Mouse (Mus musculus) liver, embryonic 15.5 days (tissue): ENCODE results near the gene Calhm6. TPM values are rescaled to one million over a fixed set of nuclear protein-coding genes. Genes with fewer than 3 reads are reported as not detected.

Source experiments
- ATAC-seq: fragments of 200-750 bp; cut with Nextera tagmentation; 2 replicates; pipeline ENCODE4 v1.8.0; 2017; ENCODE audit warnings: moderate number of reproducible peaks, mild to moderate bottlenecking, moderate library complexity; ENCODE audit not compliant: insufficient read depth
- H3K27ac ChIP-seq: fragments of 300-500 bp; sonication (generic); replicated peaks from 2 replicates; pipeline ENCODE4 v1.5.1; 2015; ENCODE audit warnings: mild to moderate bottlenecking, inconsistent platforms
- H3K27me3 ChIP-seq: fragments of 300-500 bp; sonication (generic); 2 replicates; pipeline ENCODE4 v1.6.1; 2015; ENCODE audit warnings: mild to moderate bottlenecking, inconsistent platforms
- H3K36me3 ChIP-seq: fragments of 300-500 bp; sonication (generic); replicated peaks from 2 replicates; pipeline ENCODE4 v1.6.1; 2015; ENCODE audit warnings: moderate library complexity, mild to moderate bottlenecking, inconsistent platforms
- H3K4me1 ChIP-seq: fragments of 300-500 bp; sonication (generic); replicated peaks from 2 replicates; pipeline ENCODE4 v1.6.1; 2015; ENCODE audit warnings: inconsistent platforms
- H3K4me2 ChIP-seq: fragments of 300-500 bp; sonication (generic); 2 replicates; pipeline ENCODE4 v1.6.1; 2015; ENCODE audit warnings: moderate library complexity, mild to moderate bottlenecking, inconsistent platforms
- H3K4me3 ChIP-seq: fragments of 300-500 bp; sonication (generic); replicated peaks from 2 replicates; pipeline ENCODE4 v1.5.1; 2015; ENCODE audit warnings: mild to moderate bottlenecking, inconsistent platforms
- H3K9ac ChIP-seq: fragments of 300-500 bp; sonication (generic); 2 replicates; pipeline ENCODE4 v1.6.1; 2015; ENCODE audit warnings: moderate library complexity, mild to moderate bottlenecking, inconsistent platforms
- H3K9me3 ChIP-seq: fragments of 300-500 bp; sonication (generic); replicated peaks from 2 replicates; pipeline ENCODE4 v1.6.1; 2016; ENCODE audit warnings: inconsistent platforms
- WGBS: fragments of 180-500 bp; shearing (Covaris S2); methylation state at CpG from one replicate; pipeline ENCODE4 v1.1.7; 2015; ENCODE audit warnings: mixed read lengths; ENCODE audit not compliant: insufficient replicate concordance; 5-methylcytosine and 5-hydroxymethylcytosine counted together
- polyA plus RNA-seq: library from polyadenylated mRNA; unstranded; fragments of >200 nt; fragmentation: Nextera tagmentation; extraction: Ambion mirVana; gene quantifications from 2 replicates; pipeline ENCODE4 v1.2.1, GENCODE M21; 2015

Calhm6 gene
- 1.8 and 2.1 TPM in 2 replicates for polyA plus RNA-seq

DNA sequence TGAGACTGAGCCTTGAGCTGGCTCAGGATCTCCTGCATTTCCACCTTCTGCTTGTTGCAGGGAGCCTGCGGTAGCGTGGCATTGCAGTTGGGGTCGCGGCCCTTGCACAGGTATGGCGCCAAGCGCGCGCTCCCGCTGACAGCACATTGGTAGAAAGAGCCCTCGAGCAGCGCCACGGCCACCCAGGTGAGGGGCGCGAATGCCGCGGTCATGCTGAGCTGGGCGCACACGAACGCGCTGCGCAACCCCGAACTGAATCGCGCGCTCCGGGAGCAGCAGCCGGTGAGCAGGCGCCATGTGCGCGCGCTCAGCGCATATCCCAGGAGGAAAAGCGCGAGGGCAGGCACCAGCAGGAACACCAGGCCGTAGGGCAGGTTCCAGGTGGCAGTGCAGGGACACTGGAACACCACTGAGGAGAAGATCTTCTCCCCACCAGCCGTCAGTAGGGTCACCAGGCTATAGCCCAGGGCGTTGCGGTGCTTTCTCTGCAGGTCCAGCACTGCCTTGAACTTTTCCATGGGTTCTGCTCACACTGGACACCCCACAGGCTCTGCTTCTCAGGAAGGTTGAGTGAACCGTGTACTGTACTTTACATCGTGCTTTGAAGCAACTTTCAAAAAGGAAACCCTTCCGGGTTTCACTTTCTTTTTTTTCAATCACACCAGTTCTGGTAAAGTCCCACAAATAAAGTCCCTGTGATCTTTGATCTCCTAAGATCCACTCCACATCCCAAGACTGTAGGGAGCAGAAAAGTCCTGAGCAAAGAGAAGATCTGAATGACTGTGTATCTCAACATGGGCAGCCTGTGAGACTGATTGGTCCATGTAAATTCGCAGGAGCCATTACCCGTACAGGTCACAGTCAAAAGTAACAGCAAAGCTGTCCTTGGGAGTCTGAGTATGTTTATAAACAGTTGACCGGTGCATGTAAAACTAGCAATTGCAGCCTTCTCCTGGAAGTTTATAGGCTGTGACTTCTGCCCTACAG, at the start of gene Calhm6:
TSS of gene Calhm6 (minus strand) at position 593 of the 987 bp plus-strand sequence.
- no peak within 1 kb of the TSS for H3K27ac ChIP-seq
- no peak within 1 kb of the TSS for H3K9ac ChIP-seq
- WGBS, result 18% methylated on average over 44 of the region's 44 CpGs
- no peak for ATAC-seq
- peaks cover 4% of the 10 kb centered on the region; the same call in 1 of the 2 replicates for H3K27me3 ChIP-seq
- peaks cover 2% of the 10 kb centered on the region; the same call in 1 of the 2 replicates for H3K4me1 ChIP-seq
- no peaks in the 10 kb centered on the region for H3K9me3 ChIP-seq
- no peaks in the 10 kb centered on the region for H3K36me3 ChIP-seq
- H3K4me2 ChIP-seq, result peak within 1 kb of the TSS; percentile 66
- H3K4me3 ChIP-seq, result peak within 1 kb of the TSS; percentile 52

DNA sequence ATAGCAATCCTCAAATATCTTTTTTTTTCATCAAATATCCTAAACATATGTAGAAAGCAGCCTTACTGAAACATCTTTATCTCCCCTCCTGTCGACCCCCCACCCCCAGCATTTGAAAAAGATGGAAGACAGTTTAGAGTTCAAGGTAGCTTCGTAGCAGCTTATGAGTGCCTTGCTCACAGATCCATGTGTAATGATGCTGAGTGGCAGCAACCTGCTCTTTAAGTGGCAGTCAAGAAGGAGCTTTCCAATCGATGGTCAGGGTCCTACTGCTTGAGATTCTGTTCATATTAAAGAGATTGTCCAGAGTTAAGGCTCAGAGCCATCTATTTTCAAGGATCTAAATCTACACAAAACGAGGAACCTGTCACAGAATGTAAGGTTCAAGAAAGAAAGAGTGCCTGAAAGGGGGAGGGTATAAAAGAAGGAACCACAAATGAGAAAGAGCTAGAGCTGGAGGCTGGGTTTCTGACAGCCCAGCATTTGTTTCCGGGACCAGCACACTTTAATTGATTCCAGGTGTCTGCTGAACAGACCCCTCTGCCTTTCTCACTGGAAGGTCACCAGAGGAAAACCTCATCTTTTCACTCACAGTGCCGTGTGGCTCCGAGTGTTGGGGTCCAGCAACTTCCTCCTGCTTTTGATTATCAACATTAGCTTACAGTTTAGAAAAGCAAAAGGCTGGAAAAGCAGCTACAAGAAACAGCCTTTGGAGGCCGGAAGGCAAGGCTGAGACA, 48.3 kb upstream of the Calhm6 start:
- ATAC-seq, result no peak
- no peaks in the 10 kb centered on the region for H3K9me3 ChIP-seq
- H3K27me3 ChIP-seq, result no peaks in the 10 kb centered on the region
- H3K36me3 ChIP-seq, result no peaks in the 10 kb centered on the region
- H3K4me3 ChIP-seq, result no peak overlapping the region
- no peaks in the 10 kb centered on the region for H3K4me1 ChIP-seq
- no peak overlapping the region for H3K27ac ChIP-seq
- H3K4me2 ChIP-seq, result no peak overlapping the region
- H3K9ac ChIP-seq, result no peak overlapping the region
- 30% methylated on average over 8 of the region's 8 CpGs for WGBS

DNA sequence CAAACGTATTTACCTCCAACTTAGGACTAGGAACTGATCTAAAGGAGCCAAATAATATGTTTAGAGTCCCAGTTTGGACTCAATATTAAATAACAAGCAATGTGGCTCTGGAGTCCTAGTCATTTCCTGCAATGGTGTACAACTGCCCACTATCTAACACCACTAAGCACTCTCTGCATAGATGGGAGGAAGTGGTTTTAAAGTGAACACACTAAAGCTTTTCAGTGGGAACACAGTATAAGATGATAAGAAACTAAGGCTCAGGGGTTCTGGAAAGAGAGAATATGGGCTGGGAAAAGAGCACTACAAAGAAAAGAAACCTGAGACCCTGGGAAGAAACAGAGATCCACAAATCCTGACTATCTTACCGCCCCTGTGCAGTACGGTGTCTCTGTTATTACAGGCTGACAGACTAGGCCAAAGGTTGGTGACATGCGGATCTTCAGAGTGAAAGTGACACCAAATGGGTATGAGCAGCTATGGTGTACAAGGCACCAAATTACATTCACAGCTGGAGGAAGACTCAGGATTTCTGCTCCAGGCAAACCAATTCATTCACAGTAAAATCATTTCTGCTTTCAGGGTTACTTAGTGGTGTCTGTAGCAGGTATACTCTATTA, 45.0 kb upstream of the Calhm6 start:
- no peak overlapping the region for H3K4me3 ChIP-seq
- no peaks in the 10 kb centered on the region for H3K27me3 ChIP-seq
- no peaks in the 10 kb centered on the region for H3K36me3 ChIP-seq
- no peak overlapping the region for H3K9ac ChIP-seq
- WGBS, result 31% methylated on average over 4 of the region's 4 CpGs
- H3K4me1 ChIP-seq, result no peaks in the 10 kb centered on the region
- no peak overlapping the region for H3K4me2 ChIP-seq
- no peak overlapping the region for H3K27ac ChIP-seq
- no peaks in the 10 kb centered on the region for H3K9me3 ChIP-seq
- no peak for ATAC-seq

DNA sequence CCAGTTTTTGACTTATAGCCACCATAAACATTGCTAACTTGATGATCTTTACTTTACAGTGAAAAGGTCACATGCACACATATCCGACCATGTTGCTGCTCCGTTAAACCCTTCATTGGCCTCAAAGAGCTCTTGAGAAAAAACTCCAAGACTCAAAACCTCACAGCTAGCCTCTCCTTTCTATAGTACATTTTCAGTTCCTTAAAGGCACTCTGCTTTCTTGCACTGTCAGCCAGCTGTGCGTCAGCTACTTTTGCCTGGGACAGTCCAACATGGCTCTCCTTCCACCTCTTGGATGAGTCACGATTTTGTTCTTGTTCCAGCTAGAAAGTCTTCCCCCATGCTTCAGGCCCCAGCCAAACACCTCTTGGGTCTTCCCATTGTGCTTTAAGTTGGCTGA, 43.9 kb upstream of the Calhm6 start:
- Histone ChIP-seq H3K4me1 (no peaks in the 10 kb centered on the region), H3K9ac (no peak overlapping the region), H3K27ac (no peak overlapping the region), H3K36me3 (no peaks in the 10 kb centered on the region), H3K9me3 (no peaks in the 10 kb centered on the region), H3K27me3 (no peaks in the 10 kb centered on the region), H3K4me2 (no peak overlapping the region), H3K4me3 (no peak overlapping the region)
- no peak; the same call in 1 of the 2 replicates for ATAC-seq
- WGBS, result 53% methylated on average over 4 of the region's 4 CpGs

DNA sequence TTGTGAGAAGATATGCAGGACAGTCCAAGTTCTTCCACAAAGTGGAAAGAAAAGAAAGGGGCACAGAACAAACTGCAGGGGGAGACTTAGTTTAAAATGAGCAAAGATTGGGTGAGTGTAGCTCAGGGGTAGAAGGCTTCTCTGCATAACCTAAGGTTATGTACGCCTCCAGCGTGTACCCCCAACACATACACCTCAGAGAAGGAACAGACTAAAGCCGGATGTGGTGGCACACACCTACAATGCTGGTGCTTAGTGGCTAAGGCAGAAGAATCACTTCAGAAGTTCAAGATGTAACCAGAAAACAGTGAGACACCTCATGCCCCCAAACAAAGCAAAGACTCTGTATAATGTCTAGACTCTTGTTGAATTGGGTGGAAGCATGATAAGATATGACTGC, 43.4 kb upstream of the Calhm6 start:
- WGBS, result 71% methylated on average over 3 of the region's 3 CpGs
- H3K4me1 ChIP-seq, result no peaks in the 10 kb centered on the region

DNA sequence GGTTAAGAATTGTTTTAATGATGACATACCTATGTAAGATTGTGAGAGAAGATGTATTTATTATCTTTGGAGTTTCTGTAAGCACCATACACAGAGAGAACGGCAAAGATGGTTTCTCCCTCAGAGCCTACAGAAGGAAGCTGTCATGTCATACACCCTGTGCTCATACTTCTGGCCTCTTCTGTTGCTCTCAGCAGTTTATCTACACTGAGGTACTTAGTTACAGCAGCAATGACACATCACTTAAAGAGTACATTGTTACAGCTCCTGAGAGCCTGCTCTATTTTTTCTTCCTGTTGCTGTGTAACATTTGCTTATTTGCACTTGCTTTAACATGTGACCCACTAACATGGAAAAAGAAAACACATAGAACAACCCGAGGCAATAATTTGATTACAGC, 39.2 kb upstream of the Calhm6 start:
- no peak overlapping the region for H3K4me2 ChIP-seq
- ATAC-seq, result no peak
- H3K36me3 ChIP-seq, result no peaks in the 10 kb centered on the region
- H3K4me1 ChIP-seq, result no peaks in the 10 kb centered on the region
- WGBS, result 46% methylated on average over 2 of the region's 2 CpGs
- no peak overlapping the region for H3K27ac ChIP-seq
- no peak overlapping the region for H3K9ac ChIP-seq
- no peaks in the 10 kb centered on the region for H3K9me3 ChIP-seq
- no peak overlapping the region for H3K4me3 ChIP-seq
- no peaks in the 10 kb centered on the region for H3K27me3 ChIP-seq

More for the DNA sequence above, 43.4 kb upstream of the Calhm6 start:
- H3K36me3 ChIP-seq, result no peaks in the 10 kb centered on the region
- no peak for ATAC-seq
- H3K27ac ChIP-seq, result no peak overlapping the region
- no peak overlapping the region for H3K9ac ChIP-seq
- H3K9me3 ChIP-seq, result no peaks in the 10 kb centered on the region
- H3K4me3 ChIP-seq, result no peak overlapping the region
- H3K4me2 ChIP-seq, result no peak overlapping the region
- H3K27me3 ChIP-seq, result no peaks in the 10 kb centered on the region

DNA sequence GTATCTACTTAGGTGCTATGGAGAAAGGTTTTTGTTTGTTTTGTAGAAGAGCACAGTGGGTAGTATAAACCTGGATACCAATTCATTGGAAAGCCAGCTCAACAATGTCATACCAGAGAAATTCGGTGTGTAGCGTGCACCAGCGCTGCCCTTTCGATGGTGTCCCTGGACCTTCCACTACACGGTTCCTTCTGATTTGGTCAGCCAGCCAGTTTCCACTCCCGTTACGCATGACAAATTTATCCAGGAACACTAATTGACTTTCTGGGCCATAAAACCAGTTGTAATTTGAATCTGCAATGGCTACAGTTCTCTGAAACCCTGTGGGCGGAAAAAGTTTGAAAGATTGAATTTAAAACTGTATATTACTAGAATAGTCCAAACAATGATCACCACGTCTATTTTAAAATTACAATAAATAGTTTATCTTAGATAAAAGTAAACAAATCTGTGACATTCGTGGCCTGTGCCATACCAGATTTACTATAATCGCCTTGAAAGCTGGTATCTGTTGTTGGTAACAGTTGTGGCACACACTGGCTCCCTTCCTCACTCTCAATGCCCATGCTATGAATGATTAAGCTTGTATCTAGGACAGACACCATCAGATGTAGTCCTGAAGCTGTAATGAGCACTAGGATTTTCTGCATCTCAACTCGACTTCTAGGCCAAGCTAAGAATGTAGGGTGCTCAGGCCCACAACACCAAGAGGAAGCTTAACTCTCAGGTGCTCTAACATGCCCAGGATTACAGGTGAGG, 28.2 kb upstream of the Calhm6 start:
- 70% methylated on average over 12 of the region's 12 CpGs for WGBS
- Histone ChIP-seq H3K27me3 (no peaks in the 10 kb centered on the region), H3K9me3 (no peaks in the 10 kb centered on the region)

DNA sequence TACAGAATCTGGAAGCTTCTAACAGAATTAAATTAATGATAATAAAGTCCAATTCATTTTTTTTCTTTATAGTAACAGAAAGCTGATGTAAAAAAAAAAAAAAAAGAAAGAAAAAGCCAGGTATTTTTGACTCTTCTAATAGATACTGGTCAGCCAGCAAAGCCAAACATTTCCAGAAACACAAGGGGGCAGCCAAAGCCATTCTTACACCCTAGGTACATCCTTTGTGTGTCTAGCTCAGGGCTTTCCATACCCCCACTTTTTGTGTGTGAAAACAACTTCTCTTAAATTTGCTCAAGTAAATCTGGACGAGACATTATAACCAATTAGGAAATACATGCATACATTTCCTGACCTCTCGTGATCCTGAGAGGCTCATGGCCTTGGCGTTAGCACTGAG, 24.0 kb upstream of the Calhm6 start:
- WGBS, result 47% methylated on average over 3 of the region's 3 CpGs

More for the DNA sequence above, 28.2 kb upstream of the Calhm6 start:
- H3K36me3 ChIP-seq, result no peaks in the 10 kb centered on the region
- no peak for ATAC-seq
- H3K4me1 ChIP-seq, result no peaks in the 10 kb centered on the region
- no peak overlapping the region for H3K4me2 ChIP-seq
- H3K27ac ChIP-seq, result no peak overlapping the region
- H3K4me3 ChIP-seq, result no peak overlapping the region
- no peak overlapping the region for H3K9ac ChIP-seq

DNA sequence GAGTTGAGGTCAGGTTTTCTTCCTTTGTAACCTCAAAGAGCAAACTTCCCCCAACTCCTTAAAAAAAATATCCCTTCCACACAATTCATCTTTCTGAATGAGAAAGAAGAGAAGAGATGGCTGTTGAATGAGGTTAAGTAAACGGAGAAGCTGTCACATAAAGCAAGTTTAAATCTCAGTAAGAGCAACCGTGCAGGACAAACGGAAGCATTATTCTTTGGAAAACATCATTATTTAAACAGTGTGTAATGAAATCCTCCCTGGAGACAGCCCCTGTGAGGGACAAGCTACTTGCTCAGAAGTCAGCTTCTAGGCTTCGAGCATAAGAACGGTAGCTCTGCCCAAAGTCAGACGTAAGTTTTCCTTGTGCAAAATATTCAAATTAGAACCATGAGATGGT, 22.7 kb upstream of the Calhm6 start:
- H3K36me3 ChIP-seq, result no peaks in the 10 kb centered on the region
- no peaks in the 10 kb centered on the region for H3K27me3 ChIP-seq
- no peak overlapping the region for H3K4me3 ChIP-seq
- no peak overlapping the region for H3K4me2 ChIP-seq
- no peak for ATAC-seq
- H3K4me1 ChIP-seq, result no peaks in the 10 kb centered on the region
- WGBS, result 67% methylated on average over 6 of the region's 6 CpGs
- H3K9me3 ChIP-seq, result no peaks in the 10 kb centered on the region
- no peak overlapping the region for H3K9ac ChIP-seq
- no peak overlapping the region for H3K27ac ChIP-seq

More for the DNA sequence above, 24.0 kb upstream of the Calhm6 start:
- H3K27ac ChIP-seq, result no peak overlapping the region
- no peaks in the 10 kb centered on the region for H3K36me3 ChIP-seq
- H3K9ac ChIP-seq, result no peak overlapping the region
- H3K27me3 ChIP-seq, result no peaks in the 10 kb centered on the region
- no peaks in the 10 kb centered on the region for H3K4me1 ChIP-seq
- no peak overlapping the region for H3K4me3 ChIP-seq
- ATAC-seq, result no peak
- no peak overlapping the region for H3K4me2 ChIP-seq
- no peaks in the 10 kb centered on the region for H3K9me3 ChIP-seq

DNA sequence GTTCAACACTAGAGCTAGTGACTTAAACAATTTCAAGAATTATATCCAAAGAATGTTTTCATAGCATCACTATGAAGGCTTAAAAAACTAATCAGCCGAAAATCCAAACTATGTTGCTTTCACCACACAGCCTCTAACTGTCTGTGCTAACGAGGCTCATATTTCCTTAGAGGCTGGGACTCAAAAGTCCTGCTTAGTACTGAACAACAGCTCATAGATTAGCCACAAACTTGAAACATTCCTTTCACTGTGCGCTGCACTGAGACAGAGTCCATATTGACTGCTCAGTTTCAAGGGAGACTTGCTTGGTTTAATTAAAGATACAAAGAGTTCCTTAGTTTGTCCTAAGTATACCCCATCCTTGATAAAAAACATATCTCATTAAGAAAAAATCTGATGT, 22.0 kb upstream of the Calhm6 start:
- Histone ChIP-seq H3K4me2 (no peak overlapping the region), H3K27ac (no peak overlapping the region), H3K9me3 (no peaks in the 10 kb centered on the region), H3K4me3 (no peak overlapping the region), H3K9ac (no peak overlapping the region), H3K4me1 (no peaks in the 10 kb centered on the region), H3K36me3 (no peaks in the 10 kb centered on the region), H3K27me3 (no peaks in the 10 kb centered on the region)
- ATAC-seq, result no peak
- WGBS, result 62% methylated on average over 3 of the region's 3 CpGs
